In genomic region chr2:85061107-85061541, GRCm38 (mm10) we compare ENCODE assay signal across 8 mouse cellular contexts. TPM values are rescaled to one million over a fixed set of nuclear protein-coding genes. Genes with fewer than 3 reads are reported as not detected.
DNase-seq lines count a peak whose midpoint lies in the region; ATAC-seq and TF ChIP-seq lines count a peak whose summit lies in the region.

No protein-coding gene starts in this region.

- no peaks in the 10 kb centered on the region for H3K9me3 ChIP-seq in intestine, embryonic 16.5 days (ENCODE audit: control insufficient read depth, low read length)
- no peaks in the 10 kb centered on the region for H3K9me3 ChIP-seq in liver, postnatal 0 days (ENCODE audit: low read length)

- peaks cover 39% of the 10 kb centered on the region for H3K36me3 ChIP-seq in intestine, embryonic 16.5 days (ENCODE audit: control insufficient read depth, insufficient read depth, low read length)
- H3K36me3 ChIP-seq in liver, postnatal 0 days (replicated peaks; ENCODE audit: insufficient read depth, low read length): peaks cover 19% of the 10 kb centered on the region

- peak; percentile 65 for DNase-seq in urinary bladder, postnatal 14 days (ENCODE audit: low spot score)
- no peak for DNase-seq in urinary bladder, postnatal 10 days (ENCODE audit: low spot score)
- DNase-seq in liver, postnatal 0 days: peak; percentile 65
- DNase-seq in right cerebral cortex, postnatal 14 days: no peak
- no peak for DNase-seq in left cerebral cortex, postnatal 25 days (ENCODE audit: low spot score in 2 of 2)
- DNase-seq in layer of hippocampus, adult 9-10 months (ENCODE audit: low spot score): no peak

- ATAC-seq in intestine, embryonic 16.5 days: no peak
- peak; percentile 62 for ATAC-seq in liver, postnatal 0 days

- H3K27me3 ChIP-seq in intestine, embryonic 16.5 days (replicated peaks; ENCODE audit: control insufficient read depth, insufficient read depth, low read length): no peaks in the 10 kb centered on the region
- H3K27me3 ChIP-seq in liver, postnatal 0 days (ENCODE audit: insufficient read depth, low read length): no peaks in the 10 kb centered on the region

- peak overlapping the region; percentile 77 for H3K4me2 ChIP-seq in intestine, embryonic 16.5 days (ENCODE audit: low read depth, low read length)
- peak overlapping the region; percentile 76 for H3K4me2 ChIP-seq in liver, postnatal 0 days (ENCODE audit: low read depth, low read length)

- WGBS in intestine, embryonic 16.5 days: 19% methylated on average over 10 of the region's 10 CpGs
- 34% methylated on average over 7 of the region's 10 CpGs for WGBS in liver, postnatal 0 days (ENCODE audit: insufficient replicate concordance)

- TF ChIP-seq CTCF in embryonic fibroblast, embryonic 13.5 days (IDR thresholded peaks at IDR 0.05; ENCODE audit: borderline replicate concordance, insufficient read depth, low read length): no peak
- no peak for TF ChIP-seq CTCF in liver, postnatal 0 days (IDR thresholded peaks at IDR 0.05; ENCODE audit: low read depth)

- intact Hi-C loops in left cerebral cortex, postnatal 25 days (cut with DNase I): no loop called here

- H3K9ac ChIP-seq in intestine, embryonic 16.5 days (ENCODE audit: low read depth, low read length): peak overlapping the region; percentile 75
- H3K9ac ChIP-seq in liver, postnatal 0 days (replicated peaks): peak overlapping the region; percentile 71

- H3K27ac ChIP-seq in embryonic fibroblast, embryonic 13.5 days (ENCODE audit: insufficient read depth, low read length): peak overlapping the region; percentile 4; the same call in 1 of the 2 replicates
- H3K27ac ChIP-seq in intestine, embryonic 16.5 days (ENCODE audit: low read length): peak overlapping the region; percentile 74
- peak overlapping the region; percentile 82 for H3K27ac ChIP-seq in liver, postnatal 0 days (ENCODE audit: low read depth)

- H3K4me3 ChIP-seq in embryonic fibroblast, embryonic 13.5 days (ENCODE audit: insufficient read depth, low read length): peak overlapping the region; percentile 35
- H3K4me3 ChIP-seq in intestine, embryonic 16.5 days (ENCODE audit: low read length): peak overlapping the region; percentile 54
- H3K4me3 ChIP-seq in liver, postnatal 0 days (ENCODE audit: low read depth, low read length): peak overlapping the region; percentile 58

- TF ChIP-seq EP300 in liver, postnatal 0 days (IDR thresholded peaks at IDR 0.05; ENCODE audit: low read depth): no peak

- no peak for TF ChIP-seq POLR2A in embryonic fibroblast, embryonic 13.5 days (IDR thresholded peaks at IDR 0.05; ENCODE audit: low read depth, low read length)

- peaks cover 14% of the 10 kb centered on the region; the same call in 1 of the 2 replicates for H3K4me1 ChIP-seq in embryonic fibroblast, embryonic 13.5 days (ENCODE audit: control insufficient read depth, insufficient read depth, low read length)
- peaks cover 27% of the 10 kb centered on the region for H3K4me1 ChIP-seq in intestine, embryonic 16.5 days (ENCODE audit: control insufficient read depth, insufficient read depth, low read length)
- peaks cover 21% of the 10 kb centered on the region for H3K4me1 ChIP-seq in liver, postnatal 0 days (ENCODE audit: insufficient read depth)

RNA-seq across cellular contexts. Expression of gene Tnks1bp1, which starts 13.3 kb away (rescaled TPM):
- polyA plus RNA-seq in embryonic fibroblast, embryonic 13.5 days (2011; ENCODE audit: insufficient read length, low read depth, missing spikeins): 118 and 155 TPM in 2 replicates
- polyA plus RNA-seq in intestine, embryonic 16.5 days (2015; fragmentation: Nextera tagmentation; extraction: Ambion mirVana): 34.4 and 36.8 TPM in 2 replicates
- 6.0 and 6.5 TPM in 2 replicates for polyA plus RNA-seq in liver, postnatal 0 days (2015; fragmentation: Nextera tagmentation; extraction: Ambion mirVana)
- total RNA-seq in left cerebral cortex, postnatal 25 days (2021): 100 to 1,000 TPM; 112 to 123 TPM

RNA-seq across cellular contexts. Expression of gene P2rx3, which starts 23.9 kb away (rescaled TPM):
- polyA plus RNA-seq in embryonic fibroblast, embryonic 13.5 days (2011; ENCODE audit: insufficient read length, low read depth, missing spikeins): 4.2 and 5.2 TPM in 2 replicates
- polyA plus RNA-seq in intestine, embryonic 16.5 days (2015; fragmentation: Nextera tagmentation; extraction: Ambion mirVana): 1.1 and 1.3 TPM in 2 replicates
- 0.56 and 0.57 TPM in 2 replicates for polyA plus RNA-seq in liver, postnatal 0 days (2015; fragmentation: Nextera tagmentation; extraction: Ambion mirVana)
- 1 to 10 TPM; 2.2 to 2.3 TPM for total RNA-seq in left cerebral cortex, postnatal 25 days (2021)

RNA-seq across cellular contexts. Expression of gene Ssrp1, which starts 24.1 kb away (rescaled TPM):
- 178 and 208 TPM in 2 replicates for polyA plus RNA-seq in embryonic fibroblast, embryonic 13.5 days (2011; ENCODE audit: insufficient read length, low read depth, missing spikeins)
- polyA plus RNA-seq in intestine, embryonic 16.5 days (2015; fragmentation: Nextera tagmentation; extraction: Ambion mirVana): 212 and 244 TPM in 2 replicates
- 69.8 and 80.8 TPM in 2 replicates for polyA plus RNA-seq in liver, postnatal 0 days (2015; fragmentation: Nextera tagmentation; extraction: Ambion mirVana)
- 10 to 100 TPM; 93.4 to 99.9 TPM for total RNA-seq in left cerebral cortex, postnatal 25 days (2021)

Comparison
In these comparisons a context has a peak if more than half of its experiments do, and no peak if none do; other contexts are left out.
1. DNase-seq: peak in urinary bladder, postnatal 14 days (single experiment) and liver, postnatal 0 days (single experiment); none in urinary bladder, postnatal 10 days (single experiment), right cerebral cortex, postnatal 14 days (single experiment), left cerebral cortex, postnatal 25 days (0 of 2) and layer of hippocampus, adult 9-10 months (single experiment).
2. H3K27ac ChIP-seq: peak in every context shown above with its lines; median percentile 82 in liver, postnatal 0 days; 74 in intestine, embryonic 16.5 days; 4 in embryonic fibroblast, embryonic 13.5 days.
3. Peak in every context shown above with its lines, with median percentiles within 50 percentile points of each other: H3K4me3 ChIP-seq.